Mouse (Mus musculus): ENCODE measurements around the gene Mettl7a1. TPM values are rescaled to one million over a fixed set of nuclear protein-coding genes. Genes with fewer than 3 reads are reported as not detected.
"Not testable (repeated sequence)": the region's sequence is repeated elsewhere in the genome, so short reads cannot be mapped to it uniquely, and the experiment has no call there.

The Mettl7a1 gene
- polyA plus RNA-seq, 1 experiment from 2014 or later: 3.4 TPM

GRCm38 (mm10) chr15:100330739-100331138 is 26.8 kb downstream of the Mettl7a1 start:
- WGBS: 61% methylated on average over 7 of the region's 7 CpGs
- Histone ChIP-seq H3K27me3 (no peaks in the 10 kb centered on the region), H3K9me3 (no peaks in the 10 kb centered on the region), H3K4me3 (no peak overlapping the region), H3K4me2 (no peak overlapping the region), H3K27ac (replicated peaks) (no peak overlapping the region), H3K9ac (no peak overlapping the region), H3K4me1 (replicated peaks) (no peaks in the 10 kb centered on the region), H3K36me3 (no peaks in the 10 kb centered on the region)
- ATAC-seq (ENCODE audit: low FRiP score, low read depth): no peak

GRCm38 (mm10) chr15:100332077-100332961 is 28.4 kb downstream of the Mettl7a1 start:
- 50% methylated on average over 3 of the region's 10 CpGs for WGBS
- H3K4me3 ChIP-seq; H3K36me3 ChIP-seq; H3K9ac ChIP-seq; H3K4me1 ChIP-seq (replicated peaks); H3K4me2 ChIP-seq; H3K9me3 ChIP-seq; H3K27ac ChIP-seq (replicated peaks); H3K27me3 ChIP-seq: not testable (repeated sequence)
- peak; percentile 34; the same call in 1 of the 2 replicates for ATAC-seq (ENCODE audit: low FRiP score, low read depth)

GRCm38 (mm10) chr15:100334629-100335028 is 30.7 kb downstream of the Mettl7a1 start, which contains the start of gene Mettl7a3:
Mettl7a3 (plus strand) TSS chr15:100334929.
- 55% methylated on average over 10 of the region's 10 CpGs for WGBS
- H3K4me1 ChIP-seq (replicated peaks): no peaks in the 10 kb centered on the region
- H3K27ac ChIP-seq (replicated peaks): no peak within 1 kb of the TSS
- H3K27me3 ChIP-seq: no peaks in the 10 kb centered on the region
- H3K4me3 ChIP-seq: no peak within 1 kb of the TSS
- no peak for ATAC-seq (ENCODE audit: low FRiP score, low read depth)
- H3K36me3 ChIP-seq: no peaks in the 10 kb centered on the region
- no peak within 1 kb of the TSS for H3K4me2 ChIP-seq
- H3K9ac ChIP-seq: no peak within 1 kb of the TSS
- no peaks in the 10 kb centered on the region for H3K9me3 ChIP-seq

GRCm38 (mm10) chr15:100337328-100337727 is 33.4 kb downstream of the Mettl7a1 start:
- not testable (repeated sequence) for ATAC-seq (ENCODE audit: low FRiP score, low read depth); H3K9me3 ChIP-seq; H3K4me3 ChIP-seq; H3K36me3 ChIP-seq; H3K9ac ChIP-seq; H3K4me1 ChIP-seq (replicated peaks); H3K27me3 ChIP-seq; H3K27ac ChIP-seq (replicated peaks); H3K4me2 ChIP-seq

GRCm38 (mm10) chr15:100337847-100338246 is 33.9 kb downstream of the Mettl7a1 start:
- H3K9me3 ChIP-seq; H3K4me2 ChIP-seq; H3K4me3 ChIP-seq; ATAC-seq (ENCODE audit: low FRiP score, low read depth); H3K36me3 ChIP-seq; H3K27me3 ChIP-seq; H3K27ac ChIP-seq (replicated peaks); H3K4me1 ChIP-seq (replicated peaks); H3K9ac ChIP-seq: not testable (repeated sequence)
- WGBS: 41% methylated on average over 10 of the region's 10 CpGs

- WGBS: 87% methylated on average over 5 of the region's 5 CpGs
- not testable (repeated sequence) for H3K9me3 ChIP-seq; H3K27ac ChIP-seq (replicated peaks); H3K4me1 ChIP-seq (replicated peaks); ATAC-seq (ENCODE audit: low FRiP score, low read depth); H3K27me3 ChIP-seq; H3K9ac ChIP-seq; H3K4me3 ChIP-seq; H3K36me3 ChIP-seq; H3K4me2 ChIP-seq
Measured at GRCm38 (mm10) chr15:100341314-100341980, 37.5 kb downstream of the Mettl7a1 start.

- Histone ChIP-seq H3K4me2 (no peak overlapping the region), H3K36me3 (no peaks in the 10 kb centered on the region), H3K27ac (replicated peaks) (no peak overlapping the region), H3K4me1 (replicated peaks) (no peaks in the 10 kb centered on the region), H3K4me3 (no peak overlapping the region), H3K9me3 (no peaks in the 10 kb centered on the region), H3K9ac (no peak overlapping the region), H3K27me3 (no peaks in the 10 kb centered on the region)
- ATAC-seq (ENCODE audit: low FRiP score, low read depth): no peak
Measured at GRCm38 (mm10) chr15:100345484-100345883, 41.5 kb downstream of the Mettl7a1 start.

GRCm38 (mm10) chr15:100346761-100347160 is 42.8 kb downstream of the Mettl7a1 start:
- no peak overlapping the region for H3K9ac ChIP-seq
- WGBS: 61% methylated on average over 14 of the region's 14 CpGs
- no peak overlapping the region for H3K27ac ChIP-seq (replicated peaks)
- H3K27me3 ChIP-seq: no peaks in the 10 kb centered on the region
- H3K4me2 ChIP-seq: no peak overlapping the region
- no peaks in the 10 kb centered on the region for H3K9me3 ChIP-seq
- no peaks in the 10 kb centered on the region for H3K36me3 ChIP-seq
- no peaks in the 10 kb centered on the region for H3K4me1 ChIP-seq (replicated peaks)
- no peak overlapping the region for H3K4me3 ChIP-seq
- ATAC-seq (ENCODE audit: low FRiP score, low read depth): no peak

GRCm38 (mm10) chr15:100349496-100349895 is 45.6 kb downstream of the Mettl7a1 start:
- H3K27ac ChIP-seq (replicated peaks): no peak overlapping the region
- ATAC-seq (ENCODE audit: low FRiP score, low read depth): no peak
- no peaks in the 10 kb centered on the region for H3K4me1 ChIP-seq (replicated peaks)
- H3K9ac ChIP-seq: no peak overlapping the region
- no peaks in the 10 kb centered on the region for H3K27me3 ChIP-seq
- H3K4me2 ChIP-seq: no peak overlapping the region
- H3K36me3 ChIP-seq: no peaks in the 10 kb centered on the region
- WGBS: 48% methylated on average over 2 of the region's 2 CpGs
- H3K9me3 ChIP-seq: no peaks in the 10 kb centered on the region
- H3K4me3 ChIP-seq: no peak overlapping the region

GRCm38 (mm10) chr15:100351501-100352060 is 47.6 kb downstream of the Mettl7a1 start:
- WGBS: 86% methylated on average over 6 of the region's 6 CpGs
- no peak for ATAC-seq (ENCODE audit: low FRiP score, low read depth)
- H3K36me3 ChIP-seq: no peaks in the 10 kb centered on the region

GRCm38 (mm10) chr15:100352711-100353250 is 48.8 kb downstream of the Mettl7a1 start, which contains the start of the genes Methig1 and Mettl7a2:
Methig1 (plus strand) TSS chr15:100353149.
Mettl7a2 (plus strand) TSS chr15:100353200.
- no peak for ATAC-seq (ENCODE audit: low FRiP score, low read depth)
- WGBS: 81% methylated on average over 10 of the region's 10 CpGs

More at GRCm38 (mm10) chr15:100351501-100352060, 47.6 kb downstream of the Mettl7a1 start:
- Histone ChIP-seq H3K4me1 (replicated peaks) (no peaks in the 10 kb centered on the region), H3K27ac (replicated peaks) (no peak overlapping the region), H3K4me2 (no peak overlapping the region), H3K27me3 (no peaks in the 10 kb centered on the region), H3K9ac (no peak overlapping the region), H3K4me3 (no peak overlapping the region), H3K9me3 (no peaks in the 10 kb centered on the region)

GRCm38 (mm10) chr15:100353399-100353798 is 49.5 kb downstream of the Mettl7a1 start:
- H3K4me3 ChIP-seq; H3K27ac ChIP-seq (replicated peaks); H3K4me1 ChIP-seq (replicated peaks); H3K4me2 ChIP-seq; H3K9me3 ChIP-seq; H3K27me3 ChIP-seq; ATAC-seq (ENCODE audit: low FRiP score, low read depth); H3K9ac ChIP-seq; H3K36me3 ChIP-seq: not testable (repeated sequence)
- WGBS: 93% methylated on average over 22 of the region's 22 CpGs

More at GRCm38 (mm10) chr15:100352711-100353250, 48.8 kb downstream of the Mettl7a1 start, which contains the start of the genes Methig1 and Mettl7a2:
- no peak within 1 kb of the TSS for H3K4me2 ChIP-seq
- no peaks in the 10 kb centered on the region for H3K4me1 ChIP-seq (replicated peaks)
- no peaks in the 10 kb centered on the region for H3K36me3 ChIP-seq
- H3K27me3 ChIP-seq: no peaks in the 10 kb centered on the region
- no peaks in the 10 kb centered on the region for H3K9me3 ChIP-seq
- no peak within 1 kb of the TSS for H3K9ac ChIP-seq
- no peak within 1 kb of the TSS for H3K4me3 ChIP-seq
- H3K27ac ChIP-seq (replicated peaks): no peak within 1 kb of the TSS

All from hindbrain, embryonic 15.5 days (tissue).